Mouse (Mus musculus): ENCODE results near the gene Sash1. TPM values are rescaled to one million over a fixed set of nuclear protein-coding genes. Genes with fewer than 3 reads are reported as not detected.

The Sash1 gene
- polyA plus RNA-seq, 1 experiment from 2014 or later, result 3.9 TPM

DNA sequence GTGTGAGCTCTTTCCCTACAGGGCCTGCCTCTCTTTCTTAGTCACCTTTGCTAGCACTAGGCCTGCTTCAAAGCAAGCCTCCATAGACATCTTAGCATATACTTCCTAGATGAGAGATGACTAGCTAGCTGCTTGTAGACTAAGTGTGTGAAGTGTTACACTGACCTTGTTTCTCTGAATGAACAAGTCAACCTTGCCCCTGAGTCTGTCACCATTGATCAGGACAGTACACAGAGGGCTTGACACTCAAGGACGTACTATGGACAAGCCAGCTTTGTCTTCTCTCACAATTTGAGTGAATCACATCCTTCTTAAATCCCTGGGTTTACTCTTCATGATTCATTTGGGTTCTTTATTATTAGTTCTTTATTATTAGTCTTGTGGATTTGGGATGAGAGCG, 109.1 kb downstream of the Sash1 start:
- no peaks in the 10 kb centered on the region for H3K4me1 ChIP-seq (replicated peaks)
- H3K36me3 ChIP-seq, result peaks cover 58% of the 10 kb centered on the region
- H3K27ac ChIP-seq, result no peak overlapping the region
- H3K9me3 ChIP-seq, result peaks cover 7% of the 10 kb centered on the region; the same call in 1 of the 2 replicates
- 95% methylated on average over 2 of the region's 2 CpGs for WGBS
- no peak overlapping the region for H3K4me3 ChIP-seq
- DNase-seq (ENCODE audit: low spot score), result no peak
- H3K27me3 ChIP-seq (ENCODE audit: insufficient read depth, poor library complexity, severe bottlenecking), result no peaks in the 10 kb centered on the region

GRCm38 (mm10) chr10:8775794-8776193, 110.1 kb downstream of the Sash1 start:
- H3K4me3 ChIP-seq, result no peak overlapping the region
- WGBS, result 91% methylated on average over 2 of the region's 2 CpGs
- H3K36me3 ChIP-seq, result peaks cover 55% of the 10 kb centered on the region
- H3K27ac ChIP-seq, result no peak overlapping the region
- H3K4me1 ChIP-seq (replicated peaks), result no peaks in the 10 kb centered on the region
- DNase-seq (ENCODE audit: low spot score), result no peak
- no peaks in the 10 kb centered on the region for H3K27me3 ChIP-seq (ENCODE audit: insufficient read depth, poor library complexity, severe bottlenecking)
- H3K9me3 ChIP-seq, result peaks cover 7% of the 10 kb centered on the region; the same call in 1 of the 2 replicates

DNA sequence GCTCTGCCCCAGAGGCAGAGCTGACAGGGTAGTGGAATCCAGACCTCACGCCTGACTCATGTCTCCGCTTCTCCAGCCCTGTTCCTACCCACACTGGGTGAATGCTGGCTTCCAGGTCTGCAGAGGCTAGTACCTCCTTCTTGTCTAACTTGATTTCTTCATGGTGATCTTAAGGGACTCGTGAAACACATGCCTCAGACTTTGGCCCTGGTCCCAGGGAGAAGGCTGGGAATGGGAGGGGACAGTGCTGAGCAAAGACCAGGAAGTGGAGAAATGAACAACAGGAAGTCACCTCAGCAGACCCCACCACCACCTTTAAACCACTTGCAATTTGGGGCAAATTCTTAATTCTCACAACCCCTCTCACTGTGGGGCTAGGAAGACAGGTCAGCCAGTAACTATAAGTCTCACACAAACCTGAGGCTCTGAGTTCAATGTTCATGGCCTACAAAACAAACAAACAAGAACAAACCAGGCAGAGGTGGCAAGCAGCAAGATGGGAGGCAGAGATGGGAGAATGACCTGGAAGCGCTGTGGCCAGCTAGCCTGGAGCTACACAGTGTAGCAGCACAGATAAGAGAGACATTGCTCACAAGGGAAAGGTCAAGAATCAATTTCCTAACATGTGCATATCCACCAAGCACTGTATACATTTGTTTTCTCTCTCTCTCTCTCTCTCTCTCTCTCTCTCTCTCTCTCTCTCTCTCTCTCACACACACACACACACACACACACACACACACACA, 113.2 kb downstream of the Sash1 start:
- peaks cover 7% of the 10 kb centered on the region; the same call in 1 of the 2 replicates for H3K9me3 ChIP-seq
- H3K4me3 ChIP-seq, result no peak overlapping the region
- H3K27ac ChIP-seq, result no peak overlapping the region
- no peaks in the 10 kb centered on the region for H3K27me3 ChIP-seq (ENCODE audit: insufficient read depth, poor library complexity, severe bottlenecking)
- 90% methylated on average over 4 of the region's 4 CpGs for WGBS
- DNase-seq (ENCODE audit: low spot score), result no peak
- H3K36me3 ChIP-seq, result peaks cover 54% of the 10 kb centered on the region
- H3K4me1 ChIP-seq (replicated peaks), result no peaks in the 10 kb centered on the region

DNA sequence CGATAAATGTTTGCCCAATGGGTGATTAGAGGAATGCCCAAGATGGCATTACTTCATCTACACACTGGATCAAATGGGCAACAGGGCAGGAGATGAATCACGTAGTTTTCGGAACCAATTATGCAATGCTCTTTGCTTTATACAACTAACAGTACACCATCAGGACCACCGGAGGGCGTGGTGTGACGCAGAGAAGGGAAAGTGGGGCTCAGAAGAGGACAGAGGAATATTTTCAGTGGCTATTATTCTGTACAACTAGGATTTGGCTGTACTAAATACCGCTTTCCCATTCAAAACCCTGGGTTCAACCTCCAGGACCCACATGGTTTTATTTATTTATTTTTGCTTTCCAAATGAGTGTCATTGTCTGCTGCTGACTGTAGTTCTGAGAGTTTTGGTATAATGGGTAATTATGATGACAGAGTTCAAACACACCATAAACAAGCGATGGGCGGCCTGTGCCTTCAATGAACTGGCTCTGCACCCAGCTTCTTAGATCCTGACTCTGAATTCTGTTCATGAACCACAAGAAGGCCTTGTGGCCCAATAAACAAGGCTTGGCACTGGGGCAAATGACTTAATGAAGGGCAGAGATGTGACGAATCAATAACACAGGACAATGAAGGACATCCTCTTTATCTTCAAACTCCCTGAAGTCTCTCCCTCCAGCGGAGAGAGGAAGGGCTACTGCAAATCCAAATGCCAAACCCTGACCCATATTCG, 114.8 kb downstream of the Sash1 start:
- H3K36me3 ChIP-seq, result peaks cover 39% of the 10 kb centered on the region
- no peaks in the 10 kb centered on the region for H3K27me3 ChIP-seq (ENCODE audit: insufficient read depth, poor library complexity, severe bottlenecking)
- no peak overlapping the region for H3K4me3 ChIP-seq
- H3K27ac ChIP-seq, result no peak overlapping the region
- peaks cover 7% of the 10 kb centered on the region; the same call in 1 of the 2 replicates for H3K9me3 ChIP-seq
- no peaks in the 10 kb centered on the region for H3K4me1 ChIP-seq (replicated peaks)
- DNase-seq (ENCODE audit: low spot score), result no peak
- 94% methylated on average over 12 of the region's 12 CpGs for WGBS

DNA sequence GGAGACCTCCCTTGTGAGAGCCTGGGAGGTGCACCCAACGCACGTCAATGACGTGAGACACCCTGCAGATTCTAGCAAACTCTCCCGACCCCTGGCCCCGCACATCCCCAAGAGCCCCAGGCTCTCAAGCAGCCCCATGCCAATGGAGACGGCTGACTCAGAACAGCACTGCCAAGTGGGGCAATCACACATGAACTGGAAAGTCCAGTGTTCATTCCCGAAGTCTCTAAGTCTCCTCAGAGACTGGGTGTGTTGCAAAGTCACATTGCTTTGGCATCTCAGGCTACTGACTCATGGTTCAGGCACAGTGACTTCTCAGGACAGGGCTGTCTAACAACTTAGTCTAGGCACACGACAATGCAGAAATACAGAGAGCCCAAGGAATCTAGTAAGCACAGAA, 117.2 kb downstream of the Sash1 start:
- Histone ChIP-seq H3K4me1 (replicated peaks) (peaks cover 7% of the 10 kb centered on the region), H3K9me3 (no peaks in the 10 kb centered on the region), H3K27ac (no peak overlapping the region), H3K4me3 (no peak overlapping the region), H3K36me3 (peaks cover 24% of the 10 kb centered on the region), H3K27me3 (ENCODE audit: insufficient read depth, poor library complexity, severe bottlenecking) (no peaks in the 10 kb centered on the region)
- WGBS, result 89% methylated on average over 8 of the region's 8 CpGs
- no peak for DNase-seq (ENCODE audit: low spot score)

DNA sequence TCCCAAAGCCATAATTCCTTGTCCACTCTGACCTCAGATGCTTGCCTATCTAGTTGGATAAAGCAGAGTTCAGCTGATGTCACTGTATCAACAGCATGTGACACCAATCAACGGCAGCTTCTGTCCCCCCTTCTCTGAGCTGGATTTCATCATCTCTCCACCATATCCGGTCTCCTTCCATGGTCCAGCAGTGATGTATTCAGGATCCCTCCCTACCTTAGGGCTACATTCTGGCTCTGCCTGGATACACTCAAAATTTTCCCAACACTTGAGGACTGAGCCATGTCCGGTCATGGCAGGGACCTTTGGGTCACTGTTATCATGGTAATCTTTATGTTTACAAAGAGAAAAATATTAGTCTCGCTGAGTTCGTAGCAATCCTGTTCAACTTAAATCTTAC, 118.5 kb downstream of the Sash1 start:
- 90% methylated on average over 5 of the region's 5 CpGs for WGBS
- no peaks in the 10 kb centered on the region for H3K27me3 ChIP-seq (ENCODE audit: insufficient read depth, poor library complexity, severe bottlenecking)
- DNase-seq (ENCODE audit: low spot score), result no peak
- H3K36me3 ChIP-seq, result peaks cover 22% of the 10 kb centered on the region
- no peak overlapping the region for H3K4me3 ChIP-seq
- H3K4me1 ChIP-seq (replicated peaks), result peaks cover 19% of the 10 kb centered on the region
- no peaks in the 10 kb centered on the region for H3K9me3 ChIP-seq
- no peak overlapping the region for H3K27ac ChIP-seq

- H3K4me3 ChIP-seq, result no peak overlapping the region
- WGBS, result 82% methylated on average over 10 of the region's 10 CpGs
- no peaks in the 10 kb centered on the region for H3K9me3 ChIP-seq
- H3K4me1 ChIP-seq (replicated peaks), result peaks cover 33% of the 10 kb centered on the region
- H3K27ac ChIP-seq, result 0 out of 2 replicates have a peak overlapping the region, but pooled peaks have one; percentile 8
- no peaks in the 10 kb centered on the region for H3K27me3 ChIP-seq (ENCODE audit: insufficient read depth, poor library complexity, severe bottlenecking)
- no peak for DNase-seq (ENCODE audit: low spot score)
- H3K36me3 ChIP-seq, result peaks cover 16% of the 10 kb centered on the region
Measured at GRCm38 (mm10) chr10:8765922-8766522, 119.8 kb downstream of the Sash1 start.

GRCm38 (mm10) chr10:8762771-8763170, 123.1 kb downstream of the Sash1 start:
- 36% methylated on average over 12 of the region's 12 CpGs for WGBS
- DNase-seq (ENCODE audit: low spot score), result peak; percentile 30
- peaks cover 58% of the 10 kb centered on the region for H3K4me1 ChIP-seq (replicated peaks)
- peak overlapping the region; percentile 87 for H3K27ac ChIP-seq
- no peaks in the 10 kb centered on the region for H3K36me3 ChIP-seq
- no peaks in the 10 kb centered on the region for H3K27me3 ChIP-seq (ENCODE audit: insufficient read depth, poor library complexity, severe bottlenecking)
- no peaks in the 10 kb centered on the region for H3K9me3 ChIP-seq
- H3K4me3 ChIP-seq, result peak overlapping the region; percentile 48

DNA sequence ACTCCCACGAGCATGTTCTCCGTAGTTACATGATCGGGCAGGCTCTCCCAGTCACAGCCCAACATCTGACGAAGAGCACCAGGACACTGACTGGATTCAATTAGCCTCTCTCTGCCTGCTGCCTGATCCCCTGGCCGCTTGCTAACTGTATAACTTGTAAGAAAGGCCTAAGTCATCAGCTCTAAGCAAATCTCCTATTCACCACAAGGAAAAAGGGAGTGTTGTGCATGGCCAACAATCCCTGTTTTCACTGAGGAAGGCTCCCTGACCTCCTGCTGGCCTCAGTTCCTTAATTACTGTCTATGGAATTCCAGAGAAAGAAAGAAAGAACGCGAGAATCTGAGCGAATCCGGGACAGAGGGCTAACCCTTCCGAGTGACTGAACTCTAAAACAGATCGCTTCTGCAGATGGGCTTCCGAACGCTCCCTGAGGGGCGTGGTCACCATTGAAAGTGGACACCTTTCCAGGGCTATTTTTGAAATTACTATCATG, 123.6 kb downstream of the Sash1 start:
- no peaks in the 10 kb centered on the region for H3K9me3 ChIP-seq
- peak; percentile 71 for DNase-seq (ENCODE audit: low spot score)
- peak overlapping the region; percentile 48 for H3K4me3 ChIP-seq
- peak overlapping the region; percentile 87 for H3K27ac ChIP-seq
- peaks cover 63% of the 10 kb centered on the region for H3K4me1 ChIP-seq (replicated peaks)
- H3K27me3 ChIP-seq (ENCODE audit: insufficient read depth, poor library complexity, severe bottlenecking), result no peaks in the 10 kb centered on the region
- WGBS, result 4% methylated on average over 14 of the region's 14 CpGs
- H3K36me3 ChIP-seq, result no peaks in the 10 kb centered on the region

GRCm38 (mm10) chr10:8761656-8762055, 124.2 kb downstream of the Sash1 start:
- 63% methylated on average over 9 of the region's 9 CpGs for WGBS
- peaks cover 69% of the 10 kb centered on the region for H3K4me1 ChIP-seq (replicated peaks)
- H3K27me3 ChIP-seq (ENCODE audit: insufficient read depth, poor library complexity, severe bottlenecking), result no peaks in the 10 kb centered on the region
- no peaks in the 10 kb centered on the region for H3K9me3 ChIP-seq
- H3K36me3 ChIP-seq, result no peaks in the 10 kb centered on the region
- H3K4me3 ChIP-seq, result peak overlapping the region; percentile 48
- no peak for DNase-seq (ENCODE audit: low spot score)
- peak overlapping the region; percentile 87 for H3K27ac ChIP-seq

GRCm38 (mm10) chr10:8760598-8760997, 125.3 kb downstream of the Sash1 start:
- Histone ChIP-seq H3K36me3 (0 out of 2 replicates have a peak, but pooled peaks cover 4% of the 10 kb centered on the region), H3K9me3 (no peaks in the 10 kb centered on the region), H3K27me3 (ENCODE audit: insufficient read depth, poor library complexity, severe bottlenecking) (no peaks in the 10 kb centered on the region), H3K27ac (peak overlapping the region; percentile 87), H3K4me3 (peak overlapping the region; percentile 48), H3K4me1 (replicated peaks) (peaks cover 71% of the 10 kb centered on the region)
- 22% methylated on average over 4 of the region's 4 CpGs for WGBS
- peak; percentile 56 for DNase-seq (ENCODE audit: low spot score)

DNA sequence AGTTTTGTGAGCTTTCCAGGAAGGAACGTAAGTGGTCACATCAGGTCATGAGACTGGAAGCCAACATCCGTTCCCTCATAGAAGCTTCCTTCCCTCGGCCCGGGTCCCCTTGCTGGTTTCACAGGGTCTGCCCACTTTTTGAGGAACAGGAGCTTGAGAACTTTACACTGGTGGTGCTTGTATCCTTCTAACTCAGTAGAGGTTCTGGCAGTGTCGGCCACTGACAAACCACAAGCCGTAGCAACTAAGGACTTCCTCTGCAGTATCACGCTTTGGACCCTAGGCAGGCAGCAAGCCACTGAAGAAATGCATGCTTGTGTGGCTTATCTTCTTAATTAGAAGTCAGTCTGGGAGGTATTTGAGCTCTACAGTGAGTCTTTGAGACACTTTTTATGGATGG, 126.6 kb downstream of the Sash1 start:
- H3K27ac ChIP-seq, result peak overlapping the region; percentile 41
- H3K27me3 ChIP-seq (ENCODE audit: insufficient read depth, poor library complexity, severe bottlenecking), result no peaks in the 10 kb centered on the region
- no peak overlapping the region for H3K4me3 ChIP-seq
- peaks cover 13% of the 10 kb centered on the region; the same call in 1 of the 2 replicates for H3K36me3 ChIP-seq
- no peaks in the 10 kb centered on the region for H3K9me3 ChIP-seq
- peaks cover 68% of the 10 kb centered on the region for H3K4me1 ChIP-seq (replicated peaks)
- DNase-seq (ENCODE audit: low spot score), result no peak
- 91% methylated on average over 7 of the region's 7 CpGs for WGBS

Measured in hindbrain, embryonic 10.5 days (tissue).